Comparison of ENCODE assay signal across 8 mouse cellular contexts in the genomic region with DNA sequence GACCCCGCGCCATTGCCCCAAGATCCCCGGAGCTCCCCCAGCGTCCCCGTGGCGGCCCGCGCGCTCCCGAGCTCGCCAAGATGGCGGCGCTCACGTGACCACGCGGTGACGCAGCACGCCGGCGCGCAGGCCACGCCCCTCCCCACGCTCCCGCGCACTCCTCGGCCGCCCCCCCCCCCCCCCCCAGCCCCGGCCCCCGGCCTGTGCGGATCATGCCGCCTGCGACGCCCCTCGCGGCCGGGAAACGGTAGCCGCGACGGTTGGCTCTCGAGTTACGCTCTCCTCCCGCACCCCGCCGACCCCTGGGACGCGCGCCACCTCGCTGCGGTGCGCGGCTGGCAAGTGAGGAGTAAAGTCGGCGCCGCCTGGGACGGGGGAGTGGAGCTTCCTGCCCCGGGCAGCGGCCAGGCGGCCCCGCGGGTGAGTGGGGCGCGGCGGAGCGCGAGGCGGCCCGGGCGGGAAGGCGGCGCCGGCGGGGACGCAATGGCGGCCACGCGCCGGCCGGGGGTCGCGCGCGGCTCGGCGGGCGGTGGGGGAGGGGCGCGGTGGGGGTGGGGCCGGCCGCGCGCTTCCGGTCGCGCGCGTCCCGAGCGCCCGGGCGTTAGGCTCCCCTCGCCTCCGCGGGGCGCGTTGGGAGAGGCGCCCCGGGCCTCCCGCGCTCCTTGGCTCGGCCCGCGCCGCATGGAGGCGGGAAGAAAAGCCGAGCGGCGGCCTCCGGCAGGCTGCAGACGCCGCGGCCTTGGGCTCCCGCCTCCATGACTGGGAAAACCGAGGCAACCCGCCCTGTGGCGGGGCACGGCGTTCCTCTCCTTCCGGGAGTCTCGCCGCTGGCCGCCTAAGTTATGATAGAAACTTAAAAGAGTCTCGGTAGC. TPM values are rescaled to one million over a fixed set of nuclear protein-coding genes. Genes with fewer than 3 reads are reported as not detected.
A peak's percentile ranks its signal among the peaks of the same experiment; 100 is the strongest.
DNase-seq lines count a peak whose midpoint lies in the region; ATAC-seq and TF ChIP-seq lines count a peak whose summit lies in the region.

A gene (plus strand): TSS at position 157 of the 872 bp plus-strand sequence.

- peak; percentile 86 to 93 for DNase-seq in adrenal gland, adult (ENCODE audit: inconsistent age in 2 of 2, low spot score in 1 of 2)
- peak; percentile 85 to 90 for DNase-seq in gastrocnemius, adult 8-10 months (ENCODE audit: low spot score in 2 of 2)
- peak; percentile 96 for DNase-seq in hindbrain, postnatal 0 days (ENCODE audit: low spot score)
- DNase-seq in left cerebral cortex, postnatal 10 days (ENCODE audit: extremely low spot score in 1 of 2, low spot score in 2 of 2), result peak; percentile 85 to 96
- peak; percentile 93 to 94 for DNase-seq in right cerebral cortex, postnatal 10 days (ENCODE audit: low spot score in 2 of 2)
- peak; percentile 94 for DNase-seq in urinary bladder, postnatal 25 days (ENCODE audit: low spot score)

- intact Hi-C loops in left cerebral cortex, postnatal 10 days (cut with DNase I), result no loop called here

- H3K27ac ChIP-seq in hindbrain, postnatal 0 days, result peak within 1 kb of the TSS; percentile 100

- peak within 1 kb of the TSS; percentile 75 for H3K4me2 ChIP-seq in hindbrain, postnatal 0 days (ENCODE audit: low read depth, low read length)

- peak within 1 kb of the TSS; percentile 97 for H3K9ac ChIP-seq in hindbrain, postnatal 0 days (replicated peaks; ENCODE audit: low read length)

- H3K4me3 ChIP-seq in hindbrain, postnatal 0 days (ENCODE audit: low read length), result peak within 1 kb of the TSS; percentile 86

- peaks cover 5% of the 10 kb centered on the region for H3K4me1 ChIP-seq in hindbrain, postnatal 0 days (ENCODE audit: insufficient read depth, low read length)

- peak; percentile 61 for ATAC-seq in common myeloid progenitor, adult 5-6 weeks (replicated peaks; ENCODE audit: low read depth, poor library complexity, severe bottlenecking)
- peak; percentile 93 for ATAC-seq in hindbrain, postnatal 0 days
- ATAC-seq in megakaryocyte progenitor cell, adult 5-6 weeks (replicated peaks; ENCODE audit: poor library complexity), result peak; percentile 59

- TF ChIP-seq CTCF in hindbrain, postnatal 0 days (IDR thresholded peaks at IDR 0.05; ENCODE audit: low read depth), result no peak

- H3K9me3 ChIP-seq in hindbrain, postnatal 0 days (ENCODE audit: low read length), result no peaks in the 10 kb centered on the region

- no peaks in the 10 kb centered on the region for H3K36me3 ChIP-seq in hindbrain, postnatal 0 days (ENCODE audit: insufficient read depth, low read length)

- no peaks in the 10 kb centered on the region for H3K27me3 ChIP-seq in hindbrain, postnatal 0 days (ENCODE audit: insufficient read depth, low read length)

- WGBS in hindbrain, postnatal 0 days, result under 1% methylated on average over 53 of the region's 133 CpGs

RNA-seq across cellular contexts. Expression of the gene that starts here (rescaled TPM):
- total RNA-seq in common myeloid progenitor, adult 5-6 weeks (2017), result 77.0 and 94.4 TPM in 2 replicates
- 10 to 100 TPM; 48.3 to 65.5 (median 60.5) TPM for total RNA-seq in gastrocnemius, adult 8-10 months (2022)
- 5.9 and 9.8 TPM in 2 replicates for total RNA-seq in hindbrain, postnatal 0 days (2014; rRNA removed)
- 11.7 and 14.1 TPM in 2 replicates for polyA plus RNA-seq in hindbrain, postnatal 0 days (2015; fragmentation: Nextera tagmentation; extraction: Ambion mirVana)
- total RNA-seq in left cerebral cortex, postnatal 10 days (2021), result 10 to 100 TPM; 15.3 to 20.5 TPM
- 92.3 and 95.8 TPM in 2 replicates for total RNA-seq in megakaryocyte progenitor cell, adult 5-6 weeks (2015)
- total RNA-seq in megakaryocyte progenitor cell, adult 5-6 weeks (2017), result 65.7 and 80.7 TPM in 2 replicates

Comparison
In these comparisons a context has a peak if more than half of its experiments do, and no peak if none do; other contexts are left out.
1. Peak in every context shown above with its lines: DNase-seq, ATAC-seq, H3K4me3 ChIP-seq and H3K27ac ChIP-seq.